Comparison of ENCODE assay signal across 25 mouse cellular contexts in the genomic region with DNA sequence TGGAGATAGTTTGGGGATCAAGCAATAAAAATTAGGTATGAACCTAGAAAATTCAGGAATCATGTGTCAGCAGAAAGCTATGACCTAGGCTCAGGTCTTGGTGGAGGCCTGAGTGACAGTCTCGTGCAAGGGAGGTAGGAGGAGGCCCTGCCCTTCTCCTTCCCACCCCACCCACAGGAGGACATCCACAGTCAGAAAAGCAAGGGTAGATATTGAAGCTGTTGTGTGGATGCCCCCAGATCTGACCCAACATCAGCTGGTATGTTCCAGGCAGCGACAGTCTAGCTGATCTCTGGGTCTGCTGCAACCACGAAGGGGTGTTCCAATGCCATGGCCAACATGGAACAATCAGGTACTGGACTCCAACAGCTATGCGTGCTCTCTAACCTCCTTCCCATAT. TPM values are rescaled to one million over a fixed set of nuclear protein-coding genes. Genes with fewer than 3 reads are reported as not detected.
DNase-seq lines count a peak whose midpoint lies in the region; ATAC-seq and TF ChIP-seq lines count a peak whose summit lies in the region.
"Had no signal": no experiment of that assay in that cellular context is flagged by ENCODE, and none has a peak within 500 bp of the region (broad histone marks: within the 10 kb centered on the region; RNA-seq: fewer than 3 reads in every experiment).

No protein-coding gene starts in this region.

- H3K27ac ChIP-seq in gastrocnemius, adult 2 months = peak overlapping the region; percentile 91
- H3K27ac ChIP-seq in layer of hippocampus, adult 2 months = peak overlapping the region; percentile 64
- H3K27ac ChIP-seq in midbrain, embryonic 11.5 days (ENCODE audit: low read depth, low read length) = no peak overlapping the region
- H3K27ac ChIP-seq in midbrain, embryonic 13.5 days = no peak overlapping the region
- H3K27ac ChIP-seq: embryonic facial prominence, embryonic 10.5 days; embryonic facial prominence, embryonic 12.5 days; forebrain, embryonic 13.5 days; forebrain, embryonic 15.5 days had no signal

- H3K4me3 ChIP-seq in gastrocnemius, adult 2 months = no peak overlapping the region
- H3K4me3 ChIP-seq in layer of hippocampus, adult 2 months = no peak overlapping the region
- H3K4me3 ChIP-seq in midbrain, embryonic 11.5 days (ENCODE audit: low read depth, low read length) = no peak overlapping the region
- H3K4me3 ChIP-seq in midbrain, embryonic 13.5 days (replicated peaks) = no peak overlapping the region
- H3K4me3 ChIP-seq: embryonic facial prominence, embryonic 10.5 days; embryonic facial prominence, embryonic 12.5 days; forebrain, embryonic 13.5 days; forebrain, embryonic 15.5 days had no signal

- H3K4me1 ChIP-seq in midbrain, embryonic 11.5 days (ENCODE audit: control insufficient read depth, insufficient read depth, low read length) = no peaks in the 10 kb centered on the region
- peaks cover 12% of the 10 kb centered on the region for H3K4me1 ChIP-seq in midbrain, embryonic 13.5 days (replicated peaks)
- H3K4me1 ChIP-seq: embryonic facial prominence, embryonic 12.5 days had no signal

- 94% methylated on average over 4 of the region's 4 CpGs for WGBS in midbrain, embryonic 11.5 days
- 92% methylated on average over 4 of the region's 4 CpGs for WGBS in midbrain, embryonic 13.5 days

- H3K27me3 ChIP-seq in midbrain, embryonic 11.5 days (ENCODE audit: control insufficient read depth, insufficient read depth, low read length) = no peaks in the 10 kb centered on the region
- H3K27me3 ChIP-seq in midbrain, embryonic 13.5 days = 0 out of 2 replicates have a peak, but pooled peaks cover 2% of the 10 kb centered on the region
- H3K27me3 ChIP-seq: forebrain, embryonic 13.5 days; forebrain, embryonic 15.5 days had no signal

- ATAC-seq in midbrain, embryonic 11.5 days (ENCODE audit: low FRiP score) = no peak
- ATAC-seq in midbrain, embryonic 13.5 days = no peak
- ATAC-seq: activated CD4-positive, CD25-positive, alpha-beta regulatory T cell, adult 4 months; CD4-positive, CD25-positive, alpha-beta regulatory T cell, adult 4 months; forebrain, embryonic 13.5 days; forebrain, embryonic 15.5 days; forebrain, postnatal 0 days; Patski had no signal

- intact Hi-C loops in gastrocnemius, adult 2 months (cut with DNase I) = loop anchor here (2.0 kb wide), 1 partner anchor 14 kb away; no protein-coding TSS in a partner anchor
- intact Hi-C loops in gastrocnemius, postnatal 36 days (cut with DNase I) = loop anchor here (5.0 kb wide), 1 partner anchor 83 kb away; no protein-coding TSS in a partner anchor

- H3K9me3 ChIP-seq in midbrain, embryonic 11.5 days (ENCODE audit: control insufficient read depth, low read length) = no peaks in the 10 kb centered on the region
- no peaks in the 10 kb centered on the region for H3K9me3 ChIP-seq in midbrain, embryonic 13.5 days
- H3K9me3 ChIP-seq: embryonic facial prominence, embryonic 10.5 days; embryonic facial prominence, embryonic 12.5 days; forebrain, embryonic 13.5 days; forebrain, embryonic 15.5 days had no signal

- TF ChIP-seq CTCF in gastrocnemius, adult 2 months (IDR thresholded peaks at IDR 0.05) = no peak
- no peak for TF ChIP-seq CTCF in layer of hippocampus, adult 2 months (conservative IDR thresholded peaks at IDR 0.05)

- H3K4me2 ChIP-seq in midbrain, embryonic 11.5 days = no peak overlapping the region
- H3K4me2 ChIP-seq in midbrain, embryonic 13.5 days (replicated peaks) = no peak overlapping the region
- H3K4me2 ChIP-seq: embryonic facial prominence, embryonic 12.5 days; forebrain, embryonic 13.5 days; forebrain, embryonic 15.5 days had no signal

- H3K36me3 ChIP-seq in midbrain, embryonic 11.5 days (ENCODE audit: control insufficient read depth, insufficient read depth, low read length) = no peaks in the 10 kb centered on the region
- no peaks in the 10 kb centered on the region for H3K36me3 ChIP-seq in midbrain, embryonic 13.5 days
- H3K36me3 ChIP-seq: embryonic facial prominence, embryonic 10.5 days; embryonic facial prominence, embryonic 12.5 days; forebrain, embryonic 15.5 days; G1E had no signal

- H3K9ac ChIP-seq in midbrain, embryonic 11.5 days (ENCODE audit: low read length) = no peak overlapping the region
- no peak overlapping the region for H3K9ac ChIP-seq in midbrain, embryonic 13.5 days (replicated peaks)
- H3K9ac ChIP-seq: embryonic facial prominence, embryonic 12.5 days; forebrain, embryonic 13.5 days; forebrain, embryonic 15.5 days; forebrain, postnatal 0 days had no signal

- peak; percentile 1 for DNase-seq in cerebellum, adult 11-12 months
- DNase-seq in cerebellum, postnatal 4 days (ENCODE audit: low spot score in 2 of 2) = no peak
- DNase-seq in gastrocnemius, adult 2 months = no peak
- no peak for DNase-seq in gastrocnemius, postnatal 36 days
- DNase-seq in layer of hippocampus, adult 2 months (ENCODE audit: low spot score in 2 of 2) = peak in 1 of 2 experiments; percentile 6
- DNase-seq in layer of hippocampus, adult 18-20 months (ENCODE audit: low spot score in 2 of 2) = no peak
- peak; percentile 80 for DNase-seq in midbrain, embryonic 11.5 days (ENCODE audit: low spot score, missing footprints)
- DNase-seq: adrenal gland, adult 8-10 months; adrenal gland, postnatal 14 days; adrenal gland, postnatal 36 days; B cell, adult 2 months; cerebellum, adult 18-20 months; cerebellum, adult 9-10 months; cerebellum, postnatal 36 days; forebrain, postnatal 0 days had no signal

RNA-seq across cellular contexts. Expression of gene Ky, which starts 10.3 kb away (rescaled TPM):
- total RNA-seq in gastrocnemius, adult 2 months (2021) = 100 to 1,000 TPM in 1 of 2 experiments, 10 to 100 TPM in 1; 97.3 to 101 TPM
- 10 to 100 TPM; 78.9 to 87.7 TPM for total RNA-seq in gastrocnemius, postnatal 36 days (2021)
- 1 to 10 TPM; 3.0 to 5.2 TPM for total RNA-seq in layer of hippocampus, adult 2 months (2021)
- 1 to 10 TPM; 2.3 to 3.0 TPM for total RNA-seq in layer of hippocampus, adult 18-20 months (2021)
- 0.18 and 0.44 TPM in 2 replicates for polyA plus RNA-seq in midbrain, embryonic 11.5 days (2014; fragmentation: Nextera tagmentation; extraction: Ambion mirVana)
- polyA plus RNA-seq in midbrain, embryonic 13.5 days (2015; fragmentation: Nextera tagmentation; extraction: Ambion mirVana) = 0.17 and 0.32 TPM in 2 replicates
- total RNA-seq: CH12.LX had no signal
- polyA plus RNA-seq: G1E, Patski had no signal

Comparison
In these comparisons a context has a peak if more than half of its experiments do, and no peak if none do; other contexts are left out.
1. DNase-seq: peak in cerebellum, adult 11-12 months (single experiment) and midbrain, embryonic 11.5 days (single experiment); none in cerebellum, postnatal 4 days (0 of 2), gastrocnemius, adult 2 months (single experiment), gastrocnemius, postnatal 36 days (0 of 2) and layer of hippocampus, adult 18-20 months (0 of 2).
2. H3K27ac ChIP-seq: peak in gastrocnemius, adult 2 months (single experiment) and layer of hippocampus, adult 2 months (single experiment); none in midbrain, embryonic 11.5 days (single experiment) and midbrain, embryonic 13.5 days (single experiment).
3. RNA of gene Ky, which starts 10.3 kb away (total RNA-seq): 97.3 to 101 TPM in gastrocnemius, adult 2 months and 78.9 to 87.7 TPM in gastrocnemius, postnatal 36 days; 3.0 to 5.2 TPM in layer of hippocampus, adult 2 months and 2.3 to 3.0 TPM in layer of hippocampus, adult 18-20 months; every median in the first group is over 10 times any median in the second.